Mouse (Mus musculus) midbrain, embryonic 16.5 days (tissue): ENCODE data around the gene Gm7073. TPM values are rescaled to one million over a fixed set of nuclear protein-coding genes. Genes with fewer than 3 reads are reported as not detected.

Experiments
- ATAC-seq: fragments of 200-750 bp; cut with Nextera tagmentation; 2 replicates; pipeline ENCODE4 v1.8.0; 2017; ENCODE audit warnings: moderate TSS enrichment
- H3K27ac ChIP-seq: fragments of 300-500 bp; sonication (generic); 2 replicates; pipeline ENCODE4 v1.5.1; 2014; ENCODE audit warnings: mild to moderate bottlenecking, low read length, mixed read lengths
- H3K27me3 ChIP-seq: fragments of 300-500 bp; sonication (generic); 2 replicates; pipeline ENCODE4 v1.6.1; 2014; ENCODE audit warnings: low read depth, low read length, mixed read lengths; ENCODE audit not compliant: control insufficient read depth, insufficient read depth
- H3K36me3 ChIP-seq: fragments of 300-500 bp; sonication (generic); 2 replicates; pipeline ENCODE4 v1.6.1; 2014; ENCODE audit warnings: mild to moderate bottlenecking, low read length, moderate library complexity, mixed read lengths; ENCODE audit not compliant: control insufficient read depth, insufficient read depth
- H3K4me1 ChIP-seq: fragments of 300-500 bp; sonication (generic); 2 replicates; pipeline ENCODE4 v1.6.1; 2014; ENCODE audit warnings: mild to moderate bottlenecking, low read length, mixed read lengths; ENCODE audit not compliant: control insufficient read depth, insufficient read depth
- H3K4me2 ChIP-seq: fragments of 300-500 bp; sonication (generic); 2 replicates; pipeline ENCODE4 v1.6.1; 2014; ENCODE audit warnings: mild to moderate bottlenecking, low read length, mixed read lengths
- H3K4me3 ChIP-seq: fragments of 300-500 bp; sonication (generic); 2 replicates; pipeline ENCODE4 v1.5.1; 2014; ENCODE audit warnings: low read depth, mild to moderate bottlenecking, low read length, moderate library complexity, mixed read lengths
- H3K9ac ChIP-seq: fragments of 300-500 bp; sonication (generic); 2 replicates; pipeline ENCODE4 v1.6.1; 2014; ENCODE audit warnings: low read depth, low read length, mixed read lengths
- H3K9me3 ChIP-seq: fragments of 300-500 bp; sonication (generic); replicated peaks from 2 replicates; pipeline ENCODE4 v1.6.1; 2014; ENCODE audit warnings: mild to moderate bottlenecking, low read length, mixed read lengths; ENCODE audit not compliant: control insufficient read depth, poor library complexity, severe bottlenecking
- WGBS: fragments of 180-500 bp; shearing (Covaris S2); extraction: QIAGEN DNeasy Blood & Tissue Kit; methylation state at CpG from one replicate; pipeline ENCODE4 v1.1.7; 2014; 5-methylcytosine and 5-hydroxymethylcytosine counted together
- microRNA counts: library from miRNA; unstranded; fragments of <30 nt; microRNA quantifications from one replicate; lab custom pipeline; 2016
- microRNA-seq: library from miRNA; unstranded; fragments of <30 nt; microRNA quantifications from one replicate; pipeline ENCODE4, GENCODE M21; 2017
- polyA plus RNA-seq: library from polyadenylated mRNA; unstranded; fragments of >200 nt; fragmentation: Nextera tagmentation; extraction: Ambion mirVana; gene quantifications from 2 replicates; pipeline ENCODE4 v1.2.1, GENCODE M21; 2015

Gene Gm7073
- polyA plus RNA-seq, 1 experiment from 2014 or later, result not detected

- Histone ChIP-seq H3K36me3 (no peaks in the 10 kb centered on the region), H3K27ac (peak overlapping the region; percentile 33; the same call in 1 of the 2 replicates), H3K9ac (peak overlapping the region; percentile 88), H3K4me3 (peak overlapping the region; percentile 67), H3K4me1 (0 out of 2 replicates have a peak, but pooled peaks cover 3% of the 10 kb centered on the region), H3K4me2 (peak overlapping the region; percentile 67), H3K27me3 (no peaks in the 10 kb centered on the region), H3K9me3 (no peaks in the 10 kb centered on the region)
- WGBS, result 26% methylated on average over 37 of the region's 46 CpGs
- 0 out of 2 replicates have a peak, but pooled peaks have one; percentile 1 for ATAC-seq
Observed at GRCm38 (mm10) chrX:60403062-60403763, 135.8 kb downstream of the Gm7073 start.

DNA sequence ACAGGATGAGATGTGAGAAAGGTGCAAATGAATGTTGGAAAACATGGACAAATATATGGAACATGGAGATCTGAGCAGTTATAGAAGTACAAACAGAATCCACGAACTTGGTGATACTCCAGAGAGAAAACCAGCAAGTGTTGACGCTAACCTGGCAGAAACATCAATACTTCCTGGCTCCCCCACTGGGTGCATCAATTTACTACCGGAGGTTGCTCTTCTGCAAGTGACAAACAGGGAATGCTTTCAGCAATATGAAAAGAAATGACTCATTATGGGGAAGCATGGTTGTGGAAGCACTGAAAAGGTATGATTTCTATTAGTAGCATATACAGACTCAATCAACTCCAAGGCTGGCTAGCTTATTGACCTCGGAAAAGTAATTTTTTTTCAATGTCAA lies 144.8 kb downstream of the Gm7073 start:
- Histone ChIP-seq H3K27ac (no peak overlapping the region), H3K4me2 (no peak overlapping the region), H3K36me3 (no peaks in the 10 kb centered on the region), H3K9me3 (no peaks in the 10 kb centered on the region), H3K4me3 (no peak overlapping the region), H3K4me1 (no peaks in the 10 kb centered on the region), H3K9ac (no peak overlapping the region), H3K27me3 (no peaks in the 10 kb centered on the region)
- ATAC-seq, result no peak
- 59% methylated on average over 4 of the region's 4 CpGs for WGBS

- Histone ChIP-seq H3K4me2 (no peak overlapping the region), H3K36me3 (no peaks in the 10 kb centered on the region), H3K27me3 (no peaks in the 10 kb centered on the region), H3K9ac (no peak overlapping the region), H3K27ac (no peak overlapping the region), H3K4me1 (no peaks in the 10 kb centered on the region), H3K9me3 (no peaks in the 10 kb centered on the region), H3K4me3 (no peak overlapping the region)
- no peak for ATAC-seq
- WGBS, result 87% methylated on average over 1 of the region's 1 CpGs
Observed at GRCm38 (mm10) chrX:60386852-60387251, 152.2 kb downstream of the Gm7073 start.

MicroRNAs within 50 kb of the gene (microRNA counts, 519-probe panel; counts per million panel counts)
- microRNA mmu-miR-505 (lab: Ali Mortazavi, UCI), result 2,334 counts per million, percentile 70 among the panel's probes with 10 or more counts

Small RNA genes lying within 50 kb of the gene (microRNA-seq; reads per million reads assigned to microRNA genes)
- 185 reads per million, percentile 60 among the genes with 10 or more reads in this experiment for gene Mir505

Other genes starting within 250 kb of the Gm7073 start
- gene Atp11c, start 53.4 kb upstream of the Gm7073 start, polyA plus RNA-seq, result 8.9 and 11.4 TPM in 2 replicates